Mouse (Mus musculus) retina, postnatal 7 days (tissue): ENCODE results near the gene D830030K20Rik.
"Not testable (repeated sequence)": the region's sequence is repeated elsewhere in the genome, so short reads cannot be mapped to it uniquely, and the experiment has no call there.

Experiments
- DNase-seq: peaks from one replicate; pipeline ENCODE4 v3.0.0-alpha.2; 2012; ENCODE audit warnings: low read depth, low spot score

D830030K20Rik gene

DNA sequence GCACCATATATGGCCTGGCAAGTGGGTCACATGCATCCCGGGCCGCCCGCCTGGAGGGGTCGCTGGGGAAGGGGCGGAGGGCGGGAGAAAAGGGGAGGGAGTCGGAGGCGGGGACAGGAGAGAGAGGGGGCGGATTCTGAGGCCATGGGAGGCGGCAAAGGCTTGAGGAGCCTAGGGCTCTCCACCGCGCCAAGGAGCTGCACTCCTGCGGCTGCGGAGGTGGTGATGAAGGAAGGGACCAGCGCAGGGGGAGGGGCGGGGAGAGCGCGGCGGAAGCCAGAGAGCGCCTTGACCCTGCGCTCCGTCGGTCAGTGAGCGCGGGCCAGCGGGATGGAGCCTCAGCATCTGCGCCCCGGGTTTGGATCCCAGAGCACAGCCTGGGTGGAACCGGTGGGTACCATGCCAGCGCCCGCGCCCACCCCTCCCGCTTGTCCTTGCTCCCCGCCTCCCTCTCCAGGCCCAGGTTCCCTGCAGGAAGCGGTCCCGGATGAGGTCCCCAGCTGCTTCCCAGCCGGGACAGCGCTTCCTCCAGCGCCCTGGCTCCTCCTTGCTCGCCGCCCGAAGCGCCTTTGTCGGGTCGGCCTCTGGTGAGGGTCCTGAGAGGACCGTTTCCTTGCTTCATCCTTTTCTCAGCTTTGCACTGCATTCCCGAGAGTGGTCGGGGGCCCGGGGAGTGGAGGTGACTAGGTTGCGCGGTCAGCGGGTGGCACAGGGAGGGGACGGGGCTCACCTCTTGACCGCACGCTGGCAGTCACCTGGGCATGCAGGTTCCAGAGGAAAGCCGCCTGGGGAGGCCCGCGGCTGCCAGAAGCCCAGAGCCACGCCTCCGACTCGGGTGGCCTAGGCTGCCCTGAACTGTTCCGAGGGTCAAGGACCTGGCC lies at the start of gene D830030K20Rik:
TSS of gene D830030K20Rik (plus strand) at position 217 of the 881 bp plus-strand sequence.
- DNase-seq: not testable (repeated sequence)

DNA sequence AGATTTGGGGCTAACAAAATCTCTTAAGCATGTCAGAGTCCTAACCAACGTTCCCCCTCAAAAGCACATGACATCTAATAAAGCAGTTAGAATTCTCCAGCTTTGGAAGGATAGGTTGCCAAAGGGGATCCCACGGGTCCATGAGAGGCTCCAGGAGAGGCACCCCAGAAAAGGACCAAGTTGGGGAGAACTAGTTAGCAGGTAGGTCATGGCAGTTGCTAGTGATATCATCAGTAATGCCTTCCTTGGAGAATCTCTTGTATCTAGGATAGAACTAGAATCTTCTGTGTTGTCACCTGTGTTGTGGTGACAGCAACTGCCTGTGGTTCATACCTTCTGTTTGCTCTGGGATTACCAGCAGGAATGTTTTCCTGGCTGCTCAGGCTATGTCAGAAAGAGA lies 20.3 kb upstream of the D830030K20Rik start, which contains the start of gene Gm5795:
TSS of gene Gm5795 (plus strand) at position 301 of the 400 bp plus-strand sequence.
- not testable (repeated sequence) for DNase-seq

DNA sequence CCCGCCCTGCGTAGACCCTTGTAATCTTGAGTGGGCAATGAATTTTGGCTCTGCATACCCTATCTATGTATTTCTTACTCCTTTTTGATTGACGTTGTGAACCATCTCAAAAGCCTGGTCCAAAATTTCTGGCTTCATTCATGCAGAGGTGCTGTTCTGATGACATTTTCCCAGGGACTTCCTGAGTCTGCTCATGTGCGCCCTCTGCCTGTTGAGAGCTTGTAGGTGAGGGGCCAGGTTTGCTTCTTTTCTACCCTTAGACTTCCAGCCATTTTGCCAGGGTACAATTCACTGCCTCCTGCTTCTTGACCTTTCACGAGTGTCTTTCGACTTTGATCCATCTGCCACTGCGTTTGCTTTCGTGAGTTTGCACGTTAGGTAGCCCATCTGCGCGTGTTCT lies 1.1 kb downstream of the D830030K20Rik start:
- DNase-seq: not testable (repeated sequence)

DNA sequence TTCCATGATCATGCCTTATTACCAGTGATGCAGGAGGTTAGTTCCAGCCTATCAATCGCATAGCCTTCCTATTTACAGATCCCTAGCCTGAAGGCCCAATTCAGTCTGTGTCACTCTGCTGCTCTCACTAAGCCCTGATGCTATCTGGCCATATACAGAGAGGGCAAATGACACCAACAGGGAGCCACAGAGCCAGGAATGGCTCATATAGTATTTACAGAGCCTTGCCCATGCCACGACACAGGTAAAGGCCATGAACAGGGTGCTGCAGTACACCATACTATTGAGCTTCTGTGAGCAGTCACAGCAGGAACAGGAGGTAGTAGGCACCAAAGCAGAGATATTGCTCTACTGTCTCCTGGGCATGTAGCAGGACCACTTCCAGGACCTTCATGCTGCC lies 54.2 kb downstream of the D830030K20Rik start:
- not testable (repeated sequence) for DNase-seq
